Mouse (Mus musculus): ENCODE results near the gene Cntnap5a. TPM values are rescaled to one million over a fixed set of nuclear protein-coding genes. Genes with fewer than 3 reads are reported as not detected.

Cntnap5a gene
- polyA plus RNA-seq, 1 experiment = 0.03 TPM

- TF ChIP-seq CTCF (IDR thresholded peaks at IDR 0.05; ENCODE audit: borderline replicate concordance, control insufficient read depth, extremely low read depth, insufficient read depth, low read length, poor library complexity) = no peak
- no peak for TF ChIP-seq POLR2A (IDR thresholded peaks at IDR 0.05; ENCODE audit: control insufficient read depth, extremely low read depth, insufficient read depth, low read length, poor library complexity)
- H3K27me3 ChIP-seq (ENCODE audit: control insufficient read depth, insufficient read depth, low read length) = no peaks in the 10 kb centered on the region
- DNase-seq = no peak
These were observed 532.3 kb downstream of the Cntnap5a start for GRCm38 (mm10) chr1:116216883-116217282.

GRCm38 (mm10) chr1:116240538-116240937 is 556.0 kb downstream of the Cntnap5a start:
- Histone ChIP-seq H3K4me3 (ENCODE audit: control insufficient read depth, insufficient read depth, low read length) (no peak overlapping the region), H3K27ac (ENCODE audit: control insufficient read depth, insufficient read depth, low read length) (no peak overlapping the region), H3K4me1 (replicated peaks; ENCODE audit: control insufficient read depth, insufficient read depth, low read length) (no peaks in the 10 kb centered on the region), H3K27me3 (ENCODE audit: control insufficient read depth, insufficient read depth, low read length) (no peaks in the 10 kb centered on the region), H3K36me3 (ENCODE audit: control insufficient read depth, insufficient read depth, low read length) (no peaks in the 10 kb centered on the region)
- no peak for DNase-seq
- no peak for TF ChIP-seq CTCF (IDR thresholded peaks at IDR 0.05; ENCODE audit: borderline replicate concordance, control insufficient read depth, extremely low read depth, insufficient read depth, low read length, poor library complexity)
- TF ChIP-seq POLR2A (IDR thresholded peaks at IDR 0.05; ENCODE audit: control insufficient read depth, extremely low read depth, insufficient read depth, low read length, poor library complexity) = no peak

More at GRCm38 (mm10) chr1:116216883-116217282, 532.3 kb downstream of the Cntnap5a start:
- Histone ChIP-seq H3K4me1 (replicated peaks; ENCODE audit: control insufficient read depth, insufficient read depth, low read length) (no peaks in the 10 kb centered on the region), H3K27ac (ENCODE audit: control insufficient read depth, insufficient read depth, low read length) (no peak overlapping the region), H3K36me3 (ENCODE audit: control insufficient read depth, insufficient read depth, low read length) (no peaks in the 10 kb centered on the region), H3K4me3 (ENCODE audit: control insufficient read depth, insufficient read depth, low read length) (no peak overlapping the region)

GRCm38 (mm10) chr1:116243856-116244255 is 559.3 kb downstream of the Cntnap5a start:
- H3K4me3 ChIP-seq (ENCODE audit: control insufficient read depth, insufficient read depth, low read length) = no peak overlapping the region
- H3K27me3 ChIP-seq (ENCODE audit: control insufficient read depth, insufficient read depth, low read length) = no peaks in the 10 kb centered on the region
- TF ChIP-seq POLR2A (IDR thresholded peaks at IDR 0.05; ENCODE audit: control insufficient read depth, extremely low read depth, insufficient read depth, low read length, poor library complexity) (no peak), CTCF (IDR thresholded peaks at IDR 0.05; ENCODE audit: borderline replicate concordance, control insufficient read depth, extremely low read depth, insufficient read depth, low read length, poor library complexity) (no peak)
- DNase-seq = no peak
- H3K27ac ChIP-seq (ENCODE audit: control insufficient read depth, insufficient read depth, low read length) = no peak overlapping the region
- no peaks in the 10 kb centered on the region for H3K36me3 ChIP-seq (ENCODE audit: control insufficient read depth, insufficient read depth, low read length)
- WGBS = 91% methylated on average over 2 of the region's 2 CpGs
- no peaks in the 10 kb centered on the region for H3K4me1 ChIP-seq (replicated peaks; ENCODE audit: control insufficient read depth, insufficient read depth, low read length)

GRCm38 (mm10) chr1:116281144-116281543 is 596.6 kb downstream of the Cntnap5a start:
- no peaks in the 10 kb centered on the region for H3K27me3 ChIP-seq (ENCODE audit: control insufficient read depth, insufficient read depth, low read length)
- no peak overlapping the region for H3K27ac ChIP-seq (ENCODE audit: control insufficient read depth, insufficient read depth, low read length)
- TF ChIP-seq CTCF (IDR thresholded peaks at IDR 0.05; ENCODE audit: borderline replicate concordance, control insufficient read depth, extremely low read depth, insufficient read depth, low read length, poor library complexity) (no peak), POLR2A (IDR thresholded peaks at IDR 0.05; ENCODE audit: control insufficient read depth, extremely low read depth, insufficient read depth, low read length, poor library complexity) (no peak)
- no peak for DNase-seq
- H3K4me3 ChIP-seq (ENCODE audit: control insufficient read depth, insufficient read depth, low read length) = no peak overlapping the region
- H3K36me3 ChIP-seq (ENCODE audit: control insufficient read depth, insufficient read depth, low read length) = no peaks in the 10 kb centered on the region
- H3K4me1 ChIP-seq (replicated peaks; ENCODE audit: control insufficient read depth, insufficient read depth, low read length) = no peaks in the 10 kb centered on the region

GRCm38 (mm10) chr1:116283968-116284367 is 599.4 kb downstream of the Cntnap5a start:
- TF ChIP-seq CTCF (IDR thresholded peaks at IDR 0.05; ENCODE audit: borderline replicate concordance, control insufficient read depth, extremely low read depth, insufficient read depth, low read length, poor library complexity) (no peak), POLR2A (IDR thresholded peaks at IDR 0.05; ENCODE audit: control insufficient read depth, extremely low read depth, insufficient read depth, low read length, poor library complexity) (no peak)
- no peak for DNase-seq

GRCm38 (mm10) chr1:116306555-116306954 is 622.0 kb downstream of the Cntnap5a start:
- no peaks in the 10 kb centered on the region for H3K36me3 ChIP-seq (ENCODE audit: control insufficient read depth, insufficient read depth, low read length)
- TF ChIP-seq CTCF (IDR thresholded peaks at IDR 0.05; ENCODE audit: borderline replicate concordance, control insufficient read depth, extremely low read depth, insufficient read depth, low read length, poor library complexity) (no peak), POLR2A (IDR thresholded peaks at IDR 0.05; ENCODE audit: control insufficient read depth, extremely low read depth, insufficient read depth, low read length, poor library complexity) (no peak)
- H3K4me1 ChIP-seq (replicated peaks; ENCODE audit: control insufficient read depth, insufficient read depth, low read length) = no peaks in the 10 kb centered on the region
- WGBS = 84% methylated on average over 3 of the region's 3 CpGs
- DNase-seq = no peak
- H3K27ac ChIP-seq (ENCODE audit: control insufficient read depth, insufficient read depth, low read length) = no peak overlapping the region
- H3K4me3 ChIP-seq (ENCODE audit: control insufficient read depth, insufficient read depth, low read length) = no peak overlapping the region
- H3K27me3 ChIP-seq (ENCODE audit: control insufficient read depth, insufficient read depth, low read length) = no peaks in the 10 kb centered on the region

More at GRCm38 (mm10) chr1:116283968-116284367, 599.4 kb downstream of the Cntnap5a start:
- Histone ChIP-seq H3K4me1 (replicated peaks; ENCODE audit: control insufficient read depth, insufficient read depth, low read length) (no peaks in the 10 kb centered on the region), H3K4me3 (ENCODE audit: control insufficient read depth, insufficient read depth, low read length) (no peak overlapping the region), H3K36me3 (ENCODE audit: control insufficient read depth, insufficient read depth, low read length) (no peaks in the 10 kb centered on the region), H3K27me3 (ENCODE audit: control insufficient read depth, insufficient read depth, low read length) (no peaks in the 10 kb centered on the region), H3K27ac (ENCODE audit: control insufficient read depth, insufficient read depth, low read length) (no peak overlapping the region)
- 84% methylated on average over 1 of the region's 1 CpGs for WGBS

- WGBS = 71% methylated on average over 3 of the region's 3 CpGs
- Histone ChIP-seq H3K36me3 (ENCODE audit: control insufficient read depth, insufficient read depth, low read length) (no peaks in the 10 kb centered on the region), H3K27ac (ENCODE audit: control insufficient read depth, insufficient read depth, low read length) (no peak overlapping the region), H3K4me3 (ENCODE audit: control insufficient read depth, insufficient read depth, low read length) (no peak overlapping the region), H3K27me3 (ENCODE audit: control insufficient read depth, insufficient read depth, low read length) (no peaks in the 10 kb centered on the region), H3K4me1 (replicated peaks; ENCODE audit: control insufficient read depth, insufficient read depth, low read length) (no peaks in the 10 kb centered on the region)
- no peak for DNase-seq
- TF ChIP-seq POLR2A (IDR thresholded peaks at IDR 0.05; ENCODE audit: control insufficient read depth, extremely low read depth, insufficient read depth, low read length, poor library complexity) (no peak), CTCF (IDR thresholded peaks at IDR 0.05; ENCODE audit: borderline replicate concordance, control insufficient read depth, extremely low read depth, insufficient read depth, low read length, poor library complexity) (no peak)
These were observed 627.0 kb downstream of the Cntnap5a start for GRCm38 (mm10) chr1:116311512-116311911.

Measured in thymus, adult 2 months (tissue).